Mouse (Mus musculus): ENCODE data around the gene Nos3. TPM values are rescaled to one million over a fixed set of nuclear protein-coding genes. Genes with fewer than 3 reads are reported as not detected.

The Nos3 gene
- polyA plus RNA-seq, 1 experiment from 2014 or later: 21.5 TPM

DNA sequence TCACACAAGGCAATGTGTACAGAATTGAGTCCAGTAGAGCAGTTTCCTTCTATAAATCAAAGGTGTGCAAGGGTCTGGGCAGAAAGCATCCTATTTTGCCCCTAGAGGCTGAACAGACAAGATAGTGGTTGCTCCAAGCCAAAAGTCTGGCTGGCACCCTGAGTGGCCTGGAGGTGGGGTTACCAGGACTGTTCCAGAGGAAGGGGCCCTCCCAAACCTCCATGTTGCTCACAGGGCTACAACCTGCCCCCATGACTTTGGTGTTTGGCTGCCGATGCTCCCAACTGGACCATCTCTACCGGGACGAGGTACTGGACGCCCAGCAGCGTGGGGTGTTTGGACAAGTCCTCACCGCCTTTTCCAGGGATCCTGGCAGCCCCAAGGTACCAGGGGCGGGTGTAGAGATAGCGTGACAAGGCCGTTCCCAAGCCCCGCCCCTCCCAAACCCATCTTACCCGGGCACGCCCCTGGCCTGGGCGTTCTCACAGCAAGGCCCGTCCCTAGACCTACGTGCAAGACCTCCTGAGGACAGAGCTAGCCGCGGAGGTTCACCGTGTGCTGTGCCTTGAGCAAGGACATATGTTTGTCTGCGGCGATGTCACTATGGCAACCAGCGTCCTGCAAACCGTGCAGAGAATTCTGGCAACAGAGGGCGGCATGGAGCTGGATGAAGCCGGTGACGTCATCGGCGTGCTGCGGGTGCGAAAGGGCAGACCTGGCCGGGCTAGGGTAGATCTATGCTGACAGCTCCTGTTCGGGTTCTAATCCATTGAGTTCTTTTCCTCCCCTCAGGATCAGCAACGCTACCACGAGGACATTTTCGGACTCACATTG, 18.6 kb downstream of the Nos3 start:
- ATAC-seq (replicated peaks; ENCODE audit: insufficient number of reproducible peaks, low FRiP score, low TSS enrichment): peak; percentile 71
- H3K27ac ChIP-seq (ENCODE audit: low read depth, low read length): peak overlapping the region; percentile 62
- no peaks in the 10 kb centered on the region for H3K36me3 ChIP-seq (ENCODE audit: control insufficient read depth, insufficient read depth, low read length)
- H3K4me1 ChIP-seq (ENCODE audit: control insufficient read depth, insufficient read depth, low read length): peaks cover 31% of the 10 kb centered on the region
- H3K9me3 ChIP-seq (replicated peaks; ENCODE audit: control insufficient read depth, low read length): no peaks in the 10 kb centered on the region
- peak overlapping the region; percentile 45 for H3K4me3 ChIP-seq (ENCODE audit: low read depth, low read length)
- peak overlapping the region; percentile 75 for H3K4me2 ChIP-seq
- peaks cover 2% of the 10 kb centered on the region; the same call in 1 of the 2 replicates for H3K27me3 ChIP-seq (ENCODE audit: control insufficient read depth, insufficient read depth, low read length)
- H3K9ac ChIP-seq (ENCODE audit: low read depth, low read length): peak overlapping the region; percentile 68
- under 1% methylated on average over 34 of the region's 34 CpGs for WGBS (ENCODE audit: insufficient replicate concordance)

DNA sequence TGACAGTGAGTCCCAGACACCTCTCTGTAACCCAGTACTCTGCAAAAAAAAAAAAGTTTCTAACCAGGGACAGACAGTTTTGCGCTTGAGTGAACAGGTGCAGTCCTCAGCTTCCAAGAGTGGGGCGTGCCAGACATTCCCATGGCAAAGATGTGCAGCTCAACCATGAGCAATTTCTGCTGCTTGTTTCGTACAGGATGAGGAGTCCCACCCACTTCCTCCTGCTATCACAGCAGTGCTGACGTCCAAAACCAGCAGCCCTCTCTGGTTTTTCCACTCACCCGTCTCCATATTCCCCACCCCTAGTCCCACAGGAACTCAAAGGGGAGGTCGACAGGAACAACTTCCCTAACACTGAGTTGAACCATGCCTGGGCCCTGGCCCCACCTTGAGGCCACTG, 19.8 kb downstream of the Nos3 start:
- peak overlapping the region; percentile 62; the same call in 1 of the 2 replicates for H3K27ac ChIP-seq (ENCODE audit: low read depth, low read length)
- no peak overlapping the region for H3K4me3 ChIP-seq (ENCODE audit: low read depth, low read length)
- H3K36me3 ChIP-seq (ENCODE audit: control insufficient read depth, insufficient read depth, low read length): no peaks in the 10 kb centered on the region
- no peaks in the 10 kb centered on the region for H3K9me3 ChIP-seq (replicated peaks; ENCODE audit: control insufficient read depth, low read length)
- H3K4me2 ChIP-seq: peak overlapping the region; percentile 75; the same call in 1 of the 2 replicates
- no peak overlapping the region for H3K9ac ChIP-seq (ENCODE audit: low read depth, low read length)
- 53% methylated on average over 6 of the region's 6 CpGs for WGBS (ENCODE audit: insufficient replicate concordance)
- ATAC-seq (replicated peaks; ENCODE audit: insufficient number of reproducible peaks, low FRiP score, low TSS enrichment): no peak
- peaks cover 2% of the 10 kb centered on the region; the same call in 1 of the 2 replicates for H3K27me3 ChIP-seq (ENCODE audit: control insufficient read depth, insufficient read depth, low read length)
- peaks cover 34% of the 10 kb centered on the region for H3K4me1 ChIP-seq (ENCODE audit: control insufficient read depth, insufficient read depth, low read length)

DNA sequence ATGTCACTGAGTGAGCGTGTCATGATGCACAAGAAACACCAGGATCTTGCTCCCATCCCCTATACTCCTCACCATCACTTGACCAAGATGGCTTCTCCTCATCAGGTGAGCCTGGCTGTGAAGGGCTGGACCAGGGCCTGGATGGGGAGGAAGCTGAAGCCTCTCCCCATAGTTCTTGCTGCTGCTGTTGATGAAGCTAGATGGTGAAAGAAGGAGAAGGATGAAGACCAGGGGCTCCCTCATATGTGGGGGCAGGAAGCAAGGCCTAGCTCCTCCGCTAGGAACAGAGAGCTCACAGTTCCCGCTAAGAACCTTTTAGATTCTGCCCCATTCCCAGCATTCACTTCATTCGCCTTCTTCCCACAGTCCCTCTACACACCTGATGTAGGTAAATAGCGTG, 20.8 kb downstream of the Nos3 start:
- Histone ChIP-seq H3K4me3 (ENCODE audit: low read depth, low read length) (no peak overlapping the region), H3K9me3 (replicated peaks; ENCODE audit: control insufficient read depth, low read length) (no peaks in the 10 kb centered on the region), H3K9ac (ENCODE audit: low read depth, low read length) (no peak overlapping the region), H3K4me2 (no peak overlapping the region), H3K36me3 (ENCODE audit: control insufficient read depth, insufficient read depth, low read length) (no peaks in the 10 kb centered on the region), H3K4me1 (ENCODE audit: control insufficient read depth, insufficient read depth, low read length) (peaks cover 30% of the 10 kb centered on the region), H3K27me3 (ENCODE audit: control insufficient read depth, insufficient read depth, low read length) (peaks cover 2% of the 10 kb centered on the region; the same call in 1 of the 2 replicates), H3K27ac (ENCODE audit: low read depth, low read length) (no peak overlapping the region)
- ATAC-seq (replicated peaks; ENCODE audit: insufficient number of reproducible peaks, low FRiP score, low TSS enrichment): no peak
- 77% methylated on average over 5 of the region's 5 CpGs for WGBS (ENCODE audit: insufficient replicate concordance)

DNA sequence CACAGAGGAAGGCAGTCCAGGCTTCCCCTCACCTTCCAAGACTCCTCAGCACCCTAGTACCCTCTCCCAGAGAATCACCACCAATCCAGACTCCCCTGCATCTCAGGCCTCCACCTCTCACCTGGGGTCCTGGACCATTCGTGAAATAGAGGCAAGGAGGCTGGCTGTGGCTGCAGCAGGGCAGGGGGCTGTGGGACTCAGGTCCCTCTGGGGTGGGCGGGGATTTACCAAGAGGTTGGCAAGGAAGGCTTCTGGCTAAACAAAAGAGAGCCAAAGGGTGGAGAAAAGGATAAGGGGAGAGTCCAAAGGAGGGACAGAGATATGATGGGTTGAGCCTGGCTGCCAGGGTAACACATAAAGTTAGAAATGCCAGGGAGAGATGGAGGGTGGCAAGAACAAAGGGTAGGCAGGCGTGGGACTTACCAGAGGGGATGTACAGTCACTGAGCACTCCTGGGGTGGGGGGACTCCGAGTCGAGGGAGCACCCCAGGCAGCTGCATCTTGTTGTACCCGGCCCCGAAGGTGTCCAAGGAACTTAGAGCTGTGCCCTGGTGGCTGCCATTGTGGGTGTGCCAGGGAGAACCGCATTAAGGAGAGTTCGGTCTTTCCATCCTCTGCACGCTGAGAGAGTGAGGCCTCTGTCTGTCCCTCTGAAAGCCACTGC, 21.4 kb downstream of the Nos3 start:
- peaks cover 30% of the 10 kb centered on the region for H3K4me1 ChIP-seq (ENCODE audit: control insufficient read depth, insufficient read depth, low read length)
- WGBS (ENCODE audit: insufficient replicate concordance): 80% methylated on average over 10 of the region's 10 CpGs
- no peaks in the 10 kb centered on the region for H3K36me3 ChIP-seq (ENCODE audit: control insufficient read depth, insufficient read depth, low read length)
- H3K27ac ChIP-seq (ENCODE audit: low read depth, low read length): no peak overlapping the region
- no peaks in the 10 kb centered on the region for H3K9me3 ChIP-seq (replicated peaks; ENCODE audit: control insufficient read depth, low read length)
- ATAC-seq (replicated peaks; ENCODE audit: insufficient number of reproducible peaks, low FRiP score, low TSS enrichment): no peak
- H3K4me2 ChIP-seq: no peak overlapping the region
- no peak overlapping the region for H3K4me3 ChIP-seq (ENCODE audit: low read depth, low read length)
- H3K27me3 ChIP-seq (ENCODE audit: control insufficient read depth, insufficient read depth, low read length): peaks cover 2% of the 10 kb centered on the region; the same call in 1 of the 2 replicates
- no peak overlapping the region for H3K9ac ChIP-seq (ENCODE audit: low read depth, low read length)

DNA sequence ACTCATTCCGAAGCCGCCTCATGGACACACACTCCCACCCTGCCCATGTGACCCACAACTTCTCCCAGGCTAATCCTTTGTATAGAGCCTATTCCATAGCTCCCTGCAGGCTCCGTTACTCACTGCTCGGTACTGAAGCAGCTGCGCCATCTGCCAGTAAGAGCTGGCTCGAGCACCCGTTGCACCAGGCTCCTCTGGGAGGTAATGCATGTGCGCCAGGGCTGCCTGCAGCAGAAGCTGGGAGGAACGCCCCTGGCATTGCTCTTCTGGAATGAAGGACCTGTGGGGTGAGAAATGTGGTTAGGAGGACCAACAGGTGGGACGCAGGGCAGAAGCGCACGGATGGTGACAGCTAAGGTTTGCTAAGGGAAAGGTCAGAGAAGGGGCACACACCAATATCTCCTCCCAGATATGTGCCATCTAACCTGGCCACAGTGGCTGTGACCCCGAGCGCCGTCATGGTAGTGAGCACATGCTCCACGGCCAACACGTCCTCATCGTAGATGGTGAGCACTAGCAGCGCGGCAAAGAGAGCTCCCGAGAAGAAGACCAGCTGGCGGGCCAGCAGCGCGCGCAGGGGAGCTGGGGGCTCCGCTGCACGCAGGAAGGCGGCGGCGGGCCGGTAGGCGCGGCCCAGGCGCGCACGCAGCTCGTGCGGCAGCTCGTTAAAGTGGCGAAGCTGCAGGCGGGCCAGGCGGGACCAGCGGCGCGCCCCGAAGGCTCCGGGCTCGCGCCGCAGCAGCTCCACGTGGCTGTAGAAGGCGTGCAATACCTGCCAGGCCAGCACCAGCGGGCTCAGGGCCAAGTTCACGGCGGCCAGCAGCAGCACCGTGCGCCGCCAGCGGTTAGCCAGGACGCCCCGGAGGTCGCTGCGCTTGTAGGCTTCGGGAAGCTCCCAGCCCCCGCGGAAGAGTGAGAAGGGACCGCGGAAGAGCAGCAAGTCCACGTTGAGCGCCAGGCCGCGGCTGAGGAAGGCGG, 22.9 kb downstream of the Nos3 start:
- Histone ChIP-seq H3K4me2 (peak overlapping the region; percentile 89), H3K9me3 (replicated peaks; ENCODE audit: control insufficient read depth, low read length) (no peaks in the 10 kb centered on the region), H3K4me1 (ENCODE audit: control insufficient read depth, insufficient read depth, low read length) (peaks cover 30% of the 10 kb centered on the region), H3K36me3 (ENCODE audit: control insufficient read depth, insufficient read depth, low read length) (no peaks in the 10 kb centered on the region), H3K4me3 (ENCODE audit: low read depth, low read length) (peak overlapping the region; percentile 50), H3K27me3 (ENCODE audit: control insufficient read depth, insufficient read depth, low read length) (peaks cover 2% of the 10 kb centered on the region; the same call in 1 of the 2 replicates), H3K27ac (ENCODE audit: low read depth, low read length) (peak overlapping the region; percentile 29; the same call in 1 of the 2 replicates), H3K9ac (ENCODE audit: low read depth, low read length) (peak overlapping the region; percentile 68)
- 0 out of 2 replicates have a peak, but pooled peaks have one; percentile 5 for ATAC-seq (replicated peaks; ENCODE audit: insufficient number of reproducible peaks, low FRiP score, low TSS enrichment)
- 1% methylated on average over 71 of the region's 73 CpGs for WGBS (ENCODE audit: insufficient replicate concordance)

DNA sequence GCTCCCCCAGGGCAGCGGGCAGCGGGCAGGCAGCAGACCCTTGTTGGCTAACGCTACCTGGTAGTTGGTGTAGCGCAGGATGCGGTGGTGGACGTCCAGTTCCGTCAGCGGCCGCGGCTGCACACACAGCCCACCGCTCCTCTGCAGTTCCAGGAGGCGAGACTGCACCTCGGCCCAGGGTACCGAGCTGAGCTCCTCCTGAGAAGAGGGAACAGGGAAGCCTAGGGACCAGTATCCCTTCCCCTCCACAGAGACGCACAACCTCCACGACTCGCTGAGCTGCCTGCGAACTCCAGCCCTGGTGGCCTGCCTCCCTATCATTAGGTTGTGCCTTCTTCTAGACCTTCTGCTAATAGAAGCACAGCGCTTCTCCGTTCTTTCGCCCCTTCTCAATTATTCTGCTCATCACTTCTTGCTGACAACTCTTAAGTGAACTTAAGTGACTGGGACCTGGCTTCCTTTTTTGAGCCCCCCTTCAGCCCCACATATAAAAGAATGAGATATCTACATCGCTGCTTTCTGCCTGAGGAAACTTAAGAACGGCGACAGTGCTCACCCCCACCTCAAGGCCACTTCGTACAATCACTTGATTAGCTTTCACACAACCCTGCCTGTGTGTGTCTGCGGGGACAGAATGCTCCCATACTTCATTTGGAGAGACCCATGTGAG, 23.8 kb downstream of the Nos3 start:
- Histone ChIP-seq H3K4me2 (peak overlapping the region; percentile 89), H3K27me3 (ENCODE audit: control insufficient read depth, insufficient read depth, low read length) (peaks cover 2% of the 10 kb centered on the region; the same call in 1 of the 2 replicates), H3K36me3 (ENCODE audit: control insufficient read depth, insufficient read depth, low read length) (no peaks in the 10 kb centered on the region), H3K4me1 (ENCODE audit: control insufficient read depth, insufficient read depth, low read length) (peaks cover 25% of the 10 kb centered on the region), H3K27ac (ENCODE audit: low read depth, low read length) (peak overlapping the region; percentile 29; the same call in 1 of the 2 replicates), H3K4me3 (ENCODE audit: low read depth, low read length) (peak overlapping the region; percentile 50), H3K9me3 (replicated peaks; ENCODE audit: control insufficient read depth, low read length) (no peaks in the 10 kb centered on the region), H3K9ac (ENCODE audit: low read depth, low read length) (peak overlapping the region; percentile 68)
- 20% methylated on average over 26 of the region's 26 CpGs for WGBS (ENCODE audit: insufficient replicate concordance)
- ATAC-seq (replicated peaks; ENCODE audit: insufficient number of reproducible peaks, low FRiP score, low TSS enrichment): no peak

DNA sequence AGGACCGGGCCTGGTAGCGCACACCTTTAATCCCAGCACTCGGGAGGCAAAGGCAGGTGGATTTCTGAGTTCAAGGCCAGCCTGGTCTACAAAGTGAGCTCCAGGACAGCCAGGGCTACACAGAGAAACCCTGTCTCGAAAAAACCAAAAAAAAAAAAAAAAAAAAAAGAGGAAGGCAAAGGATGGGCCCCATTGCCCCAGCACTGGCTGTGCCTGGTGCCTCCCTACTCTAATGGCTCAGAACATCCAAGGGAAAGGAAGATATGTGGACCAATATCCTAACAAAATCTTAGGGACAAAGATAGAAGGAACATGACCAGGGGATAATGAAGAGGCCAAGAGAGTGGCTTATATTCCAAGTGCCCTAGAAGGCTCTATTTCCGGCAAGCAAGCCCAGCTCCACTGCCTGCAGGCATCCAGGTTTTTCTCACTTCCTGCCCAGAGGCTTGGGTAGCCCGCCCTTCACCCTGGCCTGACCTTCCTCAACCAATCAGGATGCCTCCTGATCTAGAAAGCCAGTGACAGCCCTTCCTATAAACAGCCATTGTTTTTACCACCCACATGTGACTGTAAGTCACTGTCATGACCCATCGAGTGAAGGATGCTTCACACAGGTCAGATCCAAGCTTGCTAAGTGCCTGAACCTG, 24.5 kb downstream of the Nos3 start:
- Histone ChIP-seq H3K4me1 (ENCODE audit: control insufficient read depth, insufficient read depth, low read length) (peaks cover 23% of the 10 kb centered on the region), H3K9me3 (replicated peaks; ENCODE audit: control insufficient read depth, low read length) (no peaks in the 10 kb centered on the region), H3K27ac (ENCODE audit: low read depth, low read length) (no peak overlapping the region), H3K27me3 (ENCODE audit: control insufficient read depth, insufficient read depth, low read length) (peaks cover 2% of the 10 kb centered on the region; the same call in 1 of the 2 replicates), H3K4me2 (peak overlapping the region; percentile 20; the same call in 1 of the 2 replicates), H3K9ac (ENCODE audit: low read depth, low read length) (no peak overlapping the region), H3K36me3 (ENCODE audit: control insufficient read depth, insufficient read depth, low read length) (no peaks in the 10 kb centered on the region), H3K4me3 (ENCODE audit: low read depth, low read length) (no peak overlapping the region)
- ATAC-seq (replicated peaks; ENCODE audit: insufficient number of reproducible peaks, low FRiP score, low TSS enrichment): no peak
- WGBS (ENCODE audit: insufficient replicate concordance): 46% methylated on average over 6 of the region's 7 CpGs

All from heart, embryonic 11.5 days (tissue).